Mouse (Mus musculus) C2C12 (cell line): ENCODE data around the gene Hipk2.

Experiments
- CEBPB ChIP-seq: IDR thresholded peaks from one replicate; pipeline ENCODE4 v1.6.1; 2011; ENCODE audit warnings: low read depth, mild to moderate bottlenecking, control low read depth, moderate library complexity
- CTCF ChIP-seq: IDR thresholded peaks from one replicate; pipeline ENCODE4 v1.5.1; 2011; ENCODE audit not compliant: control insufficient read depth, insufficient read depth, insufficient read length
- MAX ChIP-seq: IDR thresholded peaks from one replicate; pipeline ENCODE4 v1.6.1; 2011; ENCODE audit warnings: mild to moderate bottlenecking, control low read depth
- MYOG ChIP-seq: IDR thresholded peaks from one replicate; pipeline ENCODE4 v1.6.1; 2011; ENCODE audit not compliant: control insufficient read depth, insufficient read length; ENCODE audit errors: extremely low read depth

GRCm38 (mm10) chr6:38730169-38731146, 145.5 kb downstream of the Hipk2 start:
- TF ChIP-seq CTCF (no peak), CEBPB (no peak), MAX (no peak), MYOG (no peak)
